Mouse (Mus musculus): ENCODE measurements around the gene Ttc9. TPM values are rescaled to one million over a fixed set of nuclear protein-coding genes. Genes with fewer than 3 reads are reported as not detected.

Gene Ttc9
- total and polyA plus RNA-seq, 2 experiments from 2014 or later: 16.7 to 60.2 TPM

GRCm38 (mm10) chr12:81690751-81691150 is 59.7 kb downstream of the Ttc9 start:
- no peak for TF ChIP-seq CTCF (IDR thresholded peaks at IDR 0.05)
- no peaks in the 10 kb centered on the region for H3K27me3 ChIP-seq (ENCODE audit: insufficient read depth, low read length)
- no peaks in the 10 kb centered on the region for H3K36me3 ChIP-seq (ENCODE audit: insufficient read depth, low read length)
- ATAC-seq (ENCODE audit: low FRiP score): no peak
- H3K4me1 ChIP-seq (ENCODE audit: insufficient read depth, low read length): no peaks in the 10 kb centered on the region
- no peak overlapping the region for H3K4me2 ChIP-seq (ENCODE audit: low read depth, low read length, poor library complexity, severe bottlenecking)
- no peak overlapping the region for H3K27ac ChIP-seq (ENCODE audit: low read depth, low read length)
- 88% methylated on average over 7 of the region's 7 CpGs for WGBS
- no peaks in the 10 kb centered on the region for H3K9me3 ChIP-seq (ENCODE audit: low read length)
- H3K4me3 ChIP-seq (ENCODE audit: low read depth, low read length): no peak overlapping the region
- DNase-seq (ENCODE audit: low spot score): no peak
- no peak overlapping the region for H3K9ac ChIP-seq (replicated peaks; ENCODE audit: low read length, poor library complexity, severe bottlenecking)

DNA sequence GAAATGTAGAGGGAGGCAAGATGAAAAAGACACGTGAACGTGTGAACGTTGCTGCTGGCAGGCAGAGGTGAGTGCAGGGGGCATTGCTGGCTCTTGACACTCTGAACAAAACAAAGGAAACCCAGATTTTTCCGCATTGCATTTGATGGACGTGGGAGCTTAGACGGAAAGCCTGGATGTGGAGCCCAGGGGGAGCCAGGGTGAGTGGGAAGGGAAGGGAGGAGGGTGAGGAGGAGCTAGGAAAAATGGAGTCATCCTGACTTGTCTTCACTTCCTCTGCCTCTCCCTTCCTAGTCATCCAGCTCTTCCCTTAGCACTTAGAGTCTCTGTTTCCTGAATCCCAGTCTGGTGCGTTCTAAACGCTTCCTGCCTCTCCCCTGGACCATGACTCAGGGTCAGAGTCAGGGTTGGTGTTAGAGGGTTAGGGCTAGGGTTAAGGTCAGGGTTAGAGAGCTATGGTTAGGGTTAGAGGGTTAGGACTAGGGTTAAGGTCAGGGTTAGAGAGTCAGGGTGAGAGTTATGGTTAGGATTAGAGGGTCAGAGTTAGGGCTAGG is 60.2 kb downstream of the Ttc9 start:
- no peak for TF ChIP-seq CTCF (IDR thresholded peaks at IDR 0.05)
- Histone ChIP-seq H3K9me3 (ENCODE audit: low read length) (no peaks in the 10 kb centered on the region), H3K27me3 (ENCODE audit: insufficient read depth, low read length) (no peaks in the 10 kb centered on the region), H3K36me3 (ENCODE audit: insufficient read depth, low read length) (no peaks in the 10 kb centered on the region), H3K4me3 (ENCODE audit: low read depth, low read length) (no peak overlapping the region), H3K9ac (replicated peaks; ENCODE audit: low read length, poor library complexity, severe bottlenecking) (no peak overlapping the region), H3K4me1 (ENCODE audit: insufficient read depth, low read length) (no peaks in the 10 kb centered on the region), H3K4me2 (ENCODE audit: low read depth, low read length, poor library complexity, severe bottlenecking) (no peak overlapping the region), H3K27ac (ENCODE audit: low read depth, low read length) (no peak overlapping the region)
- WGBS: 44% methylated on average over 8 of the region's 8 CpGs
- DNase-seq (ENCODE audit: low spot score) (no peak), ATAC-seq (ENCODE audit: low FRiP score) (no peak)

GRCm38 (mm10) chr12:81698011-81698410 is 67.0 kb downstream of the Ttc9 start:
- Histone ChIP-seq H3K36me3 (ENCODE audit: insufficient read depth, low read length) (no peaks in the 10 kb centered on the region), H3K4me2 (ENCODE audit: low read depth, low read length, poor library complexity, severe bottlenecking) (no peak overlapping the region), H3K4me3 (ENCODE audit: low read depth, low read length) (no peak overlapping the region), H3K27me3 (ENCODE audit: insufficient read depth, low read length) (no peaks in the 10 kb centered on the region), H3K9ac (replicated peaks; ENCODE audit: low read length, poor library complexity, severe bottlenecking) (no peak overlapping the region), H3K9me3 (ENCODE audit: low read length) (no peaks in the 10 kb centered on the region), H3K27ac (ENCODE audit: low read depth, low read length) (no peak overlapping the region), H3K4me1 (ENCODE audit: insufficient read depth, low read length) (no peaks in the 10 kb centered on the region; the same call in 1 of the 2 replicates)
- WGBS: 75% methylated on average over 4 of the region's 4 CpGs
- DNase-seq (ENCODE audit: low spot score) (no peak), ATAC-seq (ENCODE audit: low FRiP score) (no peak)
- no peak for TF ChIP-seq CTCF (IDR thresholded peaks at IDR 0.05)

- peaks cover 3% of the 10 kb centered on the region; the same call in 1 of the 2 replicates for H3K9me3 ChIP-seq (ENCODE audit: low read length)
- H3K9ac ChIP-seq (replicated peaks; ENCODE audit: low read length, poor library complexity, severe bottlenecking): no peak overlapping the region
- 4% methylated on average over 1 of the region's 1 CpGs for WGBS
- DNase-seq (ENCODE audit: low spot score): peak; percentile 78
- no peaks in the 10 kb centered on the region for H3K27me3 ChIP-seq (ENCODE audit: insufficient read depth, low read length)
- H3K36me3 ChIP-seq (ENCODE audit: insufficient read depth, low read length): no peaks in the 10 kb centered on the region
- peak; percentile 71 for TF ChIP-seq CTCF (IDR thresholded peaks at IDR 0.05)
- no peak overlapping the region for H3K4me3 ChIP-seq (ENCODE audit: low read depth, low read length)
- no peaks in the 10 kb centered on the region; the same call in 1 of the 2 replicates for H3K4me1 ChIP-seq (ENCODE audit: insufficient read depth, low read length)
- ATAC-seq (ENCODE audit: low FRiP score): no peak
- no peak overlapping the region for H3K4me2 ChIP-seq (ENCODE audit: low read depth, low read length, poor library complexity, severe bottlenecking)
- no peak overlapping the region for H3K27ac ChIP-seq (ENCODE audit: low read depth, low read length)
Observed at GRCm38 (mm10) chr12:81702903-81703302, 71.9 kb downstream of the Ttc9 start.

- 93% methylated on average over 4 of the region's 4 CpGs for WGBS
- Histone ChIP-seq H3K9me3 (ENCODE audit: low read length) (peaks cover 7% of the 10 kb centered on the region; the same call in 1 of the 2 replicates), H3K9ac (replicated peaks; ENCODE audit: low read length, poor library complexity, severe bottlenecking) (no peak overlapping the region), H3K4me3 (ENCODE audit: low read depth, low read length) (no peak overlapping the region), H3K27ac (ENCODE audit: low read depth, low read length) (no peak overlapping the region), H3K36me3 (ENCODE audit: insufficient read depth, low read length) (no peaks in the 10 kb centered on the region), H3K4me2 (ENCODE audit: low read depth, low read length, poor library complexity, severe bottlenecking) (no peak overlapping the region), H3K4me1 (ENCODE audit: insufficient read depth, low read length) (no peaks in the 10 kb centered on the region), H3K27me3 (ENCODE audit: insufficient read depth, low read length) (no peaks in the 10 kb centered on the region)
- DNase-seq (ENCODE audit: low spot score) (no peak), ATAC-seq (ENCODE audit: low FRiP score) (no peak)
- no peak for TF ChIP-seq CTCF (IDR thresholded peaks at IDR 0.05)
Observed at GRCm38 (mm10) chr12:81712618-81713017, 81.6 kb downstream of the Ttc9 start.

Other genes starting within 250 kb of the Ttc9 start
- 0.22 and 2.6 TPM in 2 replicates for gene Adam4, start 209.3 kb upstream of the Ttc9 start, total RNA-seq (2014; rRNA removed)
- 0.14 TPM in 1 of 2 replicates, not detected in the other for gene Adam4, start 209.3 kb upstream of the Ttc9 start, polyA plus RNA-seq (2015; fragmentation: Nextera tagmentation; extraction: Ambion mirVana)
- 55.1 and 103 TPM in 2 replicates for gene Cox16, start 146.1 kb upstream of the Ttc9 start, total RNA-seq (2014; rRNA removed)
- gene Cox16, start 146.1 kb upstream of the Ttc9 start, polyA plus RNA-seq (2015; fragmentation: Nextera tagmentation; extraction: Ambion mirVana): 131 and 139 TPM in 2 replicates
- 11.4 and 26.7 TPM in 2 replicates for gene Gm20498, start 98.3 kb upstream of the Ttc9 start, total RNA-seq (2014; rRNA removed)
- gene Gm20498, start 98.3 kb upstream of the Ttc9 start, polyA plus RNA-seq (2015; fragmentation: Nextera tagmentation; extraction: Ambion mirVana): 46.8 and 48.0 TPM in 2 replicates
- gene Synj2bp, start 98.3 kb upstream of the Ttc9 start, total RNA-seq (2014; rRNA removed): 26.5 and 28.8 TPM in 2 replicates
- 22.0 and 25.5 TPM in 2 replicates for gene Synj2bp, start 98.3 kb upstream of the Ttc9 start, polyA plus RNA-seq (2015; fragmentation: Nextera tagmentation; extraction: Ambion mirVana)
- 0.38 and 1.5 TPM in 2 replicates for gene Adam21, start 62.8 kb upstream of the Ttc9 start, total RNA-seq (2014; rRNA removed)
- 0.48 and 0.60 TPM in 2 replicates for gene Adam21, start 62.8 kb upstream of the Ttc9 start, polyA plus RNA-seq (2015; fragmentation: Nextera tagmentation; extraction: Ambion mirVana)
- gene Med6, start 36.2 kb upstream of the Ttc9 start, total RNA-seq (2014; rRNA removed): 23.5 and 36.1 TPM in 2 replicates
- 30.5 and 31.2 TPM in 2 replicates for gene Med6, start 36.2 kb upstream of the Ttc9 start, polyA plus RNA-seq (2015; fragmentation: Nextera tagmentation; extraction: Ambion mirVana)
- gene Map3k9, start 149.9 kb downstream of the Ttc9 start, total RNA-seq (2014; rRNA removed): 67.1 and 71.1 TPM in 2 replicates
- 7.9 and 9.3 TPM in 2 replicates for gene Map3k9, start 149.9 kb downstream of the Ttc9 start, polyA plus RNA-seq (2015; fragmentation: Nextera tagmentation; extraction: Ambion mirVana)
- gene Pcnx, start 228.8 kb downstream of the Ttc9 start, total RNA-seq (2014; rRNA removed): 46.6 TPM in 2 replicates
- 4.8 and 8.2 TPM in 2 replicates for gene Pcnx, start 228.8 kb downstream of the Ttc9 start, polyA plus RNA-seq (2015; fragmentation: Nextera tagmentation; extraction: Ambion mirVana)